Mouse (Mus musculus): ENCODE data around the gene Hsh2d.

The Hsh2d gene

DNA sequence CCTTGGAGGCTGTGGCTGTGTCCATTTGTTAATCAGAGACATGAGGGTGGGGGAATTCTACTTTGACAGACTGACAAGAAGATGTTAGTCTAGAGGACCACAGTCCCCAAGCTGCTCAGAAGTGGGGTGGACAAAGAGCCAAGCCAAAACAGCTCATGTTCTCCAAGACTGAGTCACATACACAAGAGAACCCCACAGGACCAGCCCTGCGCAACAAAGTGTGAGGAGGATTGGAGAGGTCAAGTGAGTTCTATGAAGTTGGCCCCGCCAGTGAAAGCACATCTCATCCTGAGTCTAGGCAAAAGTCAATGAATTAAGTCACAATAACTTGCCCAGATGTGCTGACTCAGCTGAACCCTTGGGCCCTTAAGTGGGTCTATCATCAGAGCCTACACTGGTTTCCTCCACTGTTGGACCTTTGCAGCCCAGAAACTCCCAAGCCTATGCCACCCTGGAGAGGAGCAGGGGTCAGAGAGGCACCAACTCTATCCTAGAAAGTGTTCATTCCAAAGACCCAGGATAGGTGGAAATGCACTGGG, 1.6 kb upstream of the Hsh2d start:
- no peak for DNase-seq (ENCODE audit: low spot score)

DNA sequence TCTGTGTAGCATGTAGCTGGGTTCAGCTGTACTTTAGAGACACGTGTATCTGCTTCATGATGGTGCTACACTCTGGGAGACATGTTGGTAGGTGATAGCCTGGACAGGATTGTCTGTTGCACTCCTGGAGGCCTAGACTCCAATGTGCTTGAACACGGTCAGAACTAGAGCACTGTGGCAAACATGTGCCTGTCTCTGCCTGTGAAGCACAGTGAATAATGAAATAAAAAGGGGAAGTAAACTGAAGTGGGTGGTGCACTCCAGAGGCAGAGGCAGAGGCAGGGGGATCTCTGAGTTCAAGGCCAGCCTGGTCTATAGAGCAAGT, 739 bp downstream of the Hsh2d start:
- DNase-seq (ENCODE audit: low spot score): no peak

DNA sequence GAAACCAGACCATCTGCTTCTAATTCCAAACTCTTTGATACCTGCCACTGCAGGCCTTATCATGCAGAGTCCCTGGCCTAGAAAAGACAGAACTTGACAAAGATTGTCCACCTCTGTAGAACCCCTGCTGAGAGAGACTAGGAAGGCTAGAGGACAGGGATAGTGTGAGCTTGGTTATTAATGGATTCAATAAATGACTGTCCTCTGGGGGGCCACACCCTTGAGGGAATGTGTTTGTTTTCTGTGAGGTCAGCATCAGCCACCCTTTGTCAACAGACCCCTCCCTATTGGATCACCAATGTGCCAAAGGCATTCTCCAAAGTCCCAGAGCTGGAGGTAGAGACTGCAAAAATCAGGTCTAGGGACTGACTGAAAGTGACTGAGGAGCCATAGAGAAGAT, 2.6 kb downstream of the Hsh2d start:
- no peak for DNase-seq (ENCODE audit: low spot score)

DNA sequence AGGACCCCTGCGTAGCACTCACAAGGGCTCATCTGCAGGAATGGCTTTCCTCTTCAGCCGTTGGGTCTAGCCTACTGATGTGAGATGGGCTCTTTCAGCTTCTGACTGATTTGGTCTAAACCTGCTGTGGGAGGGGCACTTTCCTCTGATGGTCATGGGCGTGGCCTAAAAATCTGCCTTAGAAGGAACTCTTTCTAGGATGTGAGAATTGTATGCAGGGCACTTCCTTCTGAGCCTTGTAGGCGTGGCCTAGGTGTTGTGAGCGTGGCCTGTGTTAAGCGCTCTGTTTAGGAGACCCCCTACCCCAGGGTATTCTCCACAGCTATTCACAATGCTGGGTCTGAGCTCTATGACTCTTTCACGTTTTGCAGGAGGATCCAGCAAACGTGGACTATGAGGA, 8.6 kb downstream of the Hsh2d start:
- DNase-seq (ENCODE audit: low spot score): no peak

DNA sequence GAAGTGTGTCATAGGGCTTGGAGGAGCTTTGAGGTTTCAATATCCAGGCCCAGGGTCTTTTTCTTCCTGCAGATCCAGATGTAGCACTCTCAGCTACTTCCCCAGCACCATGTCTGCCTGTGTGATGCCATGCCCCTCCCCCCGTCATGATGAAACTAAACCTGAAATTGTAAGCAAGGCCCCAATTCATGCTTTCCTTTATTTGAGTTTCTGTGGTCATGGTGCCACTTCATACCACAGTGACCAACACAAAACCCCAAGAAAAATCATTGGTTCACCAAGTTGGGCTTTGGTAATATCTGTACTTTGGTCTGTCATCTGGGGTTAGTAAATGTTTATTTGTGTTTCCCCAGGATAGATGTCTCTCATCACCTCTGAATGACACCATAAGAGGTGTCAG, 19.1 kb downstream of the Hsh2d start:
- no peak for DNase-seq (ENCODE audit: low spot score)

DNA sequence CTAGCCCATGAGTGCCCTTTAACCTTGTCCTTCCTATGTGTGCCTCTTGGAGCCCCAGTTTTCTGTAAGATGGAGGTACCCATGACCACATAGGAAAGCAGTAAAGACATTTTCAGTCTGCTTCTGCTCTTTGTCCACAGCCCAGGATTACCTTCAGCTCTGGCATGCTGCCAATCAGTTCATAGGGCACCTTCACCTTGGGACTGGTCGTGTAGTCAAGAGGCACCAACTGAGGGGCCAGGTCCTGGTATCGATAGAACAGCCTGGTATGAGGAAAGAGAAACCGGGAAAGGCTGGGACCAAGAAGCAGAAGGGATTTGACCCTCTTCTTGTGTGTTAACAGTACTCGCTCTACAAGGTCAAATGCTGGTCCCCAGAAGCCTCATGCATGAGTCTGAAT, 20.8 kb downstream of the Hsh2d start:
- no peak for DNase-seq (ENCODE audit: low spot score)

DNA sequence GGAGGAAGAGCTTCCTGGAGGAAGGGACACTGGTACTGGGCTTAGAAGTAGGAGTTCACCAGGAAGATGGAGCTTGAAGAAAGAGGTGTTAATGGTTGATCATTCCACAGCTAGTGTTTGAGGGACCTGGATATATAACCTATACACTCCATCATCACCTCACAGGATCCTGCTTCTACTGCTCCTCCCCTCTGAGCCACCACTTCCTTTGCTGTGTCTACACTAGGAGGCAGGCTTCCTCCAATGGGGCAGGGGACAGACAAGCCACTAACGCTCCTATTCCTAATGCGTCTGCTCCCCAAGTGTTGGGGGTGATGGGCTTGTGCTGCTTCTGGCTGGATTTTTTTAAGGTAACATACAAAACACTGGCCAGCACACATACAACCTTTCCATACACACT, 21.3 kb downstream of the Hsh2d start:
- no peak for DNase-seq (ENCODE audit: low spot score)

DNA sequence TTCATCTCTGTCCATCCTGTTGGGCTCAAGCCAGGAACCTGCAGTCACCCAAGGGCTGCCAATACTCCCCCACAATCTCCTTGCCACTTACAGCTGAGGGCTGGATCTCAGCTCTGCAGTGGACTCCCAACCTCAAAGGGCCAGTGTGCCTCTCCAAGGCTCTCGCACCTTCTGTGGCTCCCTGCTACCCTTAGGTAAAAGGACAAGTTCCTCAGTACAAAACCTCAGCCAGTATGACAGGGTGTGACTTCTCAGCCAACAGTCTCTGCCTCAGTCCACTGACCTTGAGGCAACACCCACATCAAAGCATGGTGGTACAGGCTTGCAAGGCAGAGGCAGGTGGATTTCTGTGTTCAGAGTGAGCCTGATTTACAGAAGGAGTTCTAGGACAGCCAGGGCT, 22.4 kb downstream of the Hsh2d start:
- DNase-seq (ENCODE audit: low spot score): no peak

DNA sequence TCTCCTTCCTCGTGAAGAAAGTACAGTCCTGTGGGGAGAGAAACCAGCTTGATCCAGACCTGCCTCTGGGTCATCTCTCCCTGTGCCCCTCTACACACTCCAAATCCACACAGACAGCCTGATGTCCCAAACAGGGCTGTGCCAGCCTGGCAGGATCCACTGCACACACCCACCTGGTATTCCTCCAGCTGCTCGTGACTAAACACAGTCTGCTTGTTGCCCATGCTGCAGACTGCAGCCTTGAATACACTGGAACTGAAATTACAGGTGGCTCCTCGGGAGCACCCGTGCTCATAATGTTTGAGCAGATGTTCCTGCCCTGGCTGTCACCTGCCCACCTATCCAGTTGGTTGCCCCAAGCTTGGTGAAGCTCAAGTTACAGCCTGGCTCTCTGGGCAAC, 23.3 kb downstream of the Hsh2d start, which contains the start of gene Cib3:
TSS of gene Cib3 (minus strand) at position 87 of the 400 bp plus-strand sequence.
- DNase-seq (ENCODE audit: low spot score): no peak

DNA sequence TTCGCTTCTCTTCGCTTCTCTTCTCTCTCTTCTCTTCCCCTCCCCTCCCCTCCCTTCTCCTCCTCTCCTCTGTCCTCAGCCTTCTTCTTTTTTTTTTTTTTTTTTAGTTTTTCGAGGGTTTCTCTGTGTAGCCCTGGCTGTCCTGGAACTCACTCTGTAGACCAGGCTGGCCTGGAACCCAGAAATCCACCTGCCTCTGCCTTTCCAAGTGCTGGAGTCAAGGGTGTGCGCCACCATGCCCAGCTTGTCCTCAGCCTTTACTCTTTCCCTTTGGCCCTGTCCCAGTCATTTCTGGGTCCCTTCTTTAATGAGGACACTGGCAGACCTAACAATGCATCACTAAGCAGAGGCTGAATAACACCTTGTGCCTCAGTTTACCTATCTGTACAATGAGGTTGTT, 24.1 kb downstream of the Hsh2d start, which contains the start of gene Gm11034:
TSS of gene Gm11034 (minus strand) at position 101 of the 400 bp plus-strand sequence.
- no peak for DNase-seq (ENCODE audit: low spot score)

DNA sequence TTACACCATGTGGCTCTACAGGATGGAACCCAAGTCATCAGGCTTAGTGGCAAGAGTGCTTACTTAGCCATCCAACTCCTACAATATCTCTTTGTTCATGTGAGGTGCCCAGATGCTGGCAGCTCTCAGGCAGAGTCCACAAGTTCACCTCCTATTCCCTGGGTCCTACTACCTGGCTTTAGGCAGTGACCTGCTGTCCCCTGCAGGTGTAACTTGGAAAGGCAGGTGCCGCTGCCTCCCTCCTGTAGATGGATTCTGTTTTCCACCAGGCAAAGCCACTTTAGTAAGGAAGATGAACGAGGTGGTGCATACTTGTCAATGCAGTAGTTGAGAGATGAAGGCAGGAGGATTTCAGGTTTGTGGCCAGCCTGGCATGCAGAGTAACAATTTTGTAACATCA, 25.6 kb downstream of the Hsh2d start:
- DNase-seq (ENCODE audit: low spot score): no peak

DNA sequence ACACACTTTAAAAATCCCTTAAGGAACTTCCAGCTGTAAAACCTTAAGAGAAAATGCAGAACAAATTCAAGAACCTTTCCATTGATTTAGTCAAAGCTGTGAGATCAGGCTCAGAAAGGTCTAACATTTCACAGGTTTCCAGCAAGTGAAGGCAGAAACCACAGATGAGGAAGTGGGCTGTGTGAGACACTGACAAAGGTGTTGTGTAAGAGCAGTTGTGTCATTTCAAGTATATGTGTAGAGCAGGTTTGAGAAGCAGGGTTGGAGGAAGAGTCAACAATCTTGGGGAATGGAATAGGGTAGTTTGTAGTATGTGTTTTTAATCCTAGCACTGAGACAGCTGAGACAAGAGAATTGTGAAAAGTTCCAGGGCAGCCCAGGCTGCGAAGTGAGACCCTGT, 26.4 kb downstream of the Hsh2d start:
- DNase-seq (ENCODE audit: low spot score): no peak

DNA sequence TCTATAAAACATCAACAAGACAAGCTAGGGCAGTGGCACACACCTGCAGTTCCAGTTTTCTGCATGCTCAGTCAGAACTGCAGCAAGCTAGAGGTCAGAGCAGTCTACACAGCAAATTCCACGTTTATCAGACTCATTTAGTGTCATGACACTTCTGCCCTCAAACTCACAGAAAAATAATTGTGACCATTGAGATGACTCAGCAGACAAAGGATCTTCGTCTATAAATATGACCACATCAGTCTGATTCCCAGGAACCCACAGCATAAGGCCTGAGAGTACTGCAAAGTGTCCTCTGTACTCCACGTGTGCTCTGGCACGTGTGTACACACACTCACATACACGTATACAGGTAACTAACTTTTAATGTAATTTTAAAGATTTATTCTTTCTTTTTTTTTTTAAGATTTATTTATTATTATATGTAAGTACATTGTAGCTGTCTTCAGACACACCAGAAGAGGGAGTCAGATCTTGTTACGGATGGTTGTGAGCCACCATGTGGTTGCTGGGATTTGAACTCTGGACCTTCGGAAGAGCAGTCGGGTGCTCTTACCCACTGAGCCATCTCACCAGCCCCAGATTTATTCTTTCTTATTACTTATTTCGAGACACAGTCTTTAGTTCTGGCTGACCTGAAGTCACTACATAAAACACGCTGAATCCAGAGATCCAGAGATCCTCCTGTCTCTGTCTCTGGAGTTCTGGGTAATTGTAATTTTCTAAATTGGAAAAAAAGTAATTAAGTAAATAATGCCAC, 29.5 kb downstream of the Hsh2d start:
- DNase-seq (ENCODE audit: low spot score): no peak

DNA sequence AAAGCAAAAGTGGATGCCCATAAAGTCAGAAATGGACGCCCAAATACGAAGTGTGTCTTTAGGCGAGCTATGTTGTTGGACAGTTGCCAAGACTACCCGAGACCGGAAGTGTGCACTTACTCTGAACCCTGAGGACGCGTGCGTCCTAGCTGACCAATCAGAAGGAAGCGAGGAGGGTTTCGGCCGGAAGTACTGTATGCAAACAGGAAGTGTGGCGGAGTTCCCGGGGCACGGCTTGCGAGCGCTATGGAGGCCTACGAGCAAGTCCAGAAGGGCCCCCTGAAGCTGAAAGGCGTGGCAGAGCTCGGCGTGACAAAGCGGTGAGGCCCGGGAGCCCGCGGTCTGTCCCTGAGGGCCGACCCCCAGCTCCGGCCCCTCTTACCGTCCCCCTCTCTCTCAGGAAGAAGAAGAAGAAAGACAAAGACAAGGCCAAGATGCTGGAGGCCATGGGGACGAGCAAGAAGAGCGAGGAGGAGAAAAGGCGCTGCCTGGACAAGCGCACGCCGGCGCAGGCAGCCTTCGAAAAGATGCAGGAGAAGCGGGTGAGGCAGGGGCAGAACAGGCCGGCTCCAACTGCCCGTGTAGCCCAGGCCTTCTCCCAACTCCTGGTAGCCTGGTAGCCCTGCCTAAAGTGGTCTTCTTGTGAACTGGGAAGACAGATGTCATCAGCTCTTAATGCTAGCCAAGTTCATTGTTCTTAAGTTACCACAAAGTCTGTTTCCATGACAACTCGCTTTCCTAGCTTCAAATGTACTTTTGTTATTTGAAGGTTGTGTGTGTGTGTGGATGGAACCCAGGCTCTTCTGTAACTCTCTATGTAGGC, 30.3 kb downstream of the Hsh2d start, which contains the start of gene Fam32a:
TSS of gene Fam32a (plus strand) at position 190 of the 823 bp plus-strand sequence.
- DNase-seq (ENCODE audit: low spot score): peak; percentile 91

DNA sequence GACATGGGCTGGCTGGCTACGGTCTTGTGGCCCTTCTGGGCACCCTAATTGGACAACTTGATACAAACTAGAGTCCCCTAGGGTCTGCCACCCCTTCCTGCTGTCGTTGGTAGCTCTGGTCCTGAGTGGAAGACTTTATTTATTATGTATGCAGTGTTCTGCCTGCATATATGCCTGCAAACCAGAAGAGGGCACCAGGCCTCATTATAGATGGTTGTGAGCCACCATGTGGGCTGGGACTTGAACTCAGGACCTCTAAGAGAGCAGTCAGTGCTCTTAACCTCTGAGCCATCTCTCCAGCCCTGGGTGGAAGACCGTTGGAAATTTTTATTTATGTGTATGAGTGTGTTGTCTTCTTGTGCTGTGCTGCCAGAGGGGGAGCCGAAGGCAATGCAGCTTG, 31.3 kb downstream of the Hsh2d start:
- no peak for DNase-seq (ENCODE audit: low spot score)

DNA sequence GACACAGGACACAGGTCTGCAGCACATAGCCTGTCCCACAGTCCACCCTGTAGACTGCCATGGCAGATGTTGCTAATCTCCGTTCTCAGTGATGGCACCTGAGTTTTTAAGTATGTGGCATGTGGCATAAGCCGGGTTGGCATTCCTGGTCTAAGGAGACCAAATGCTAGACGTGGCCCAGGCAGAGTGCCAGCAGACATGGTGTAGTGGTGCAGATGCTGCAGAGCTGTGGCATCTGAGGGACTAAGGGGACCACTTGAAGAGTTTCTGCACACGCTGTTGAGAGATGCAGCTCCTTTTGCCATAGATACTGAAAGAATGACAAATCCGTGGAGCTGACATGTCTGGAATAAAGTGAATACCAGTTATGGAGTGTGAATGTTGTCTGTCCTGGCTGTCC, 33.2 kb downstream of the Hsh2d start:
- DNase-seq (ENCODE audit: low spot score): no peak

DNA sequence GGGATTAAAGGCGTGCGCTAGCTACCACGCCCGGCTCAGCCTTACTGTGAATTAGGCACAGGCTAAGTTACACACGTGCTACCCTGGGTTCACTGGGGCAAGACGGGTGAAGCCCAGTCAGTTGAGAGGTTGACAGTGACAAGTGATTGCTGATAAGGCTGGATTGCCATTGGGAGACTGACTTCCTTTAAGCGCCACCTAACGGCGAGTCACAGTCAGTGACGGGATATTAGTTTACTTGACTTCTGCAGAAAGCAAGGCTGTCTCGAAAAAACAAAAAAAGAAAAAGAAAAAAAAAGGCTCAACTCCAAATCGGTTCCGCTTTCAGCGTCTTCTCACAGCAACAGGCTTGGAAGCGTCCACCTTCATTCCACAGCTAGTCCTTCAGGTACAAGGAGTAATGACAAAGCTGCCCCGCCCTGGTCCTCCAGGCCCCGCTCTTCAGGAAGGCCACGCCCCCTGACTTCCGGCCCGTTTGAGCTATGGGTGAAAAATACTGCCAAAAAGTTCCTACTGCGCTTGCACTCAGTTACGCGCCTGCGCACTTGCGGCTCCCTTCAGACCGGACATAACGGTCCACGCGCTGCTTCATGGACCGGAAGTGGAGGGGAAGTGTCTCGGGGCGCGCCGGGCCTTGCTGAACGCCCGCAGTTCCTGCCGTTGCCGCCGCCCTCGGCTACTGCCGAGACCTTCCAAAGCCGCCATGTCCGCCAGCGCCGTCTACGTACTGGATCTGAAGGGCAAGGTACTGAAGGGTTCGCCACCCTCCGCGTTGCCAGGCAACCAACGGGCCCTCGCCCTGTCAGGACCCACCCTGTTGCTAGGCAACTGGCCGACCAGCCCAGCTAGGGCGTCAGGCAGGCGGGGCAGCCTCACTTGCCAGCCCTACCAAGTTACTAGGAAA, 50.3 kb downstream of the Hsh2d start, which contains the start of gene Ap1m1:
TSS of gene Ap1m1 (plus strand) at position 520 of the 904 bp plus-strand sequence.
- peak; percentile 98 for DNase-seq (ENCODE audit: low spot score)

DNA sequence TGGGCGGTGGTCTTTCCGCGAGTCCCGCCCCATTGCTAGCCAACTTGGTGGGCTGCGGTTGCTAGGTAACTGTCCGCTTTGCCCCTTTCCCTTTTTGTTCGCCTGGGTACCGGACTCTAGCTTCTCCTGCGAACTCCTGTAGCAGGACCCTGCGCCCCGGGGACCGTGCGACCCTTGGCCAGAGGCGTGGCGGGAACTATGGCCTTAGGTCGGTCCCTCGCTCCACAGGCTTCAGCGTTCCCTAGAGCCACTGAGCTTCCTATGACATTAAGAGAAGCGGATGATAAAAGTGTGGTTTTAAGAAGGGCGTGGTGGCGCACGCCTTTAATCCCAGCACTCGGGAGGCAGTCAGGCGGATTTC, 50.9 kb downstream of the Hsh2d start:
- DNase-seq (ENCODE audit: low spot score): no peak

DNA sequence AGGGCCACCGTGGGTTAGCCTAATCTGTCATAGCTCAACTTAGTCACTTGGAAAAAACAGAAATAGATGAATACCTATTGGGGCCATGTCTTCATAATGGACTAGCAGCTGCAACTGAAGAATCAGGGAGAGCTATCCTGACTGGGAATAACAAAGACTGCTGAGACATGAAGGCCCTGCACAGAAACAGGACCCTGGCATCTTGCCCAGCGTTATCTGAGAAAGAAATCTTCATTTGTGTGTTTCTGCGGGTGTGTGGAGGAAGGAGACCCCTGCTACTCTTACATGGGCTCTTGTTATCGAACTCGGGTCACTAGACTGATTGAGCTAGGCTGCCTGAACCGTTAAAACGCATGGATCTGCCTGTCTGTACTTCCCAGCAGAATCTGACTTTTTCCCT, 51.5 kb downstream of the Hsh2d start:
- no peak for DNase-seq (ENCODE audit: low spot score)

DNA sequence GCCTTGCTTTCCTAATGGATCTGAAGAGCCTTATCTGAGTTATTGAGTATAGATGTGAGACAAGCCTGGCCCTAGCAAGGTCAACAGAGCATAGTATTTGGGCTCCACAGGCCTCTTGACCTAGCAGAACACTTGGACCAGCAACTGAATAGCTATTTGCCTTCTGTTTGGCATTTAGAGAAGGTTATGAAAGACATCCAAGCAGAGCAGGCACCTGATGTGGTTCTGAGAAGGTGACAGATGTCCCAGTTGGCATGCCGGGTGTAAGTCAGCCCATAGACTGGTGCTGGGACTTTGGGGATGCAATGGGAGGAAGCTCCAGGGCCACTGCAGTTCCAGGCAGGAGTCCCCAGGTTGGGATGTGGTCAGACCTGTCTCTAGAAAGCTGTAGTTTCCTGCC, 52.8 kb downstream of the Hsh2d start:
- no peak for DNase-seq (ENCODE audit: low spot score)

DNA sequence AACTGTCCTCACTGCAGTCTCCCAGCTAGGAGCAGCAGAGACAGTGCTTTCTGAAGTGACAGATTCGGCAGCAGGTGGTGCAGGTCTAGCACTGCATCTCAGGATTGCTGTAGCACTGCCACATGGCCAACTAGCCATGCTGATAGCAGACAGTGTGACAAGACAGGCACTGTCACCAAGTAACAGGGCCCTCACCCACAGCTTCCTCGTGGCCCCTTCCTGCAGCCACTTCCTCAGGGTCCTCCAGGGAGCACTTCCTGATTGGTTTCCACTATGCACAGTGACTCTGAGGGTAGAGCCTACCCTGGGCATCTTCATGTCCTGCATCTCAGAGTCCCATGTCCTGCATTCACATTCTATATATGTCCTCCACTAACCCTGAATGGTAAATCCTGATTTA, 55.2 kb downstream of the Hsh2d start:
- DNase-seq (ENCODE audit: low spot score): no peak
